Mouse (Mus musculus): Measurements from ENCODE around the gene Ctsa.
"Not testable (repeated sequence)": the region's sequence is repeated elsewhere in the genome, so short reads cannot be mapped to it uniquely, and the experiment has no call there.

Ctsa gene

GRCm38 (mm10) chr2:164845782-164846181, 13.1 kb downstream of the Ctsa start:
- no peak for DNase-seq (ENCODE audit: low read depth, low spot score)

GRCm38 (mm10) chr2:164850061-164850460, 17.4 kb downstream of the Ctsa start:
- DNase-seq (ENCODE audit: low read depth, low spot score) = no peak

GRCm38 (mm10) chr2:164855572-164855971, 22.9 kb downstream of the Ctsa start:
- DNase-seq (ENCODE audit: low read depth, low spot score) = not testable (repeated sequence)

DNA sequence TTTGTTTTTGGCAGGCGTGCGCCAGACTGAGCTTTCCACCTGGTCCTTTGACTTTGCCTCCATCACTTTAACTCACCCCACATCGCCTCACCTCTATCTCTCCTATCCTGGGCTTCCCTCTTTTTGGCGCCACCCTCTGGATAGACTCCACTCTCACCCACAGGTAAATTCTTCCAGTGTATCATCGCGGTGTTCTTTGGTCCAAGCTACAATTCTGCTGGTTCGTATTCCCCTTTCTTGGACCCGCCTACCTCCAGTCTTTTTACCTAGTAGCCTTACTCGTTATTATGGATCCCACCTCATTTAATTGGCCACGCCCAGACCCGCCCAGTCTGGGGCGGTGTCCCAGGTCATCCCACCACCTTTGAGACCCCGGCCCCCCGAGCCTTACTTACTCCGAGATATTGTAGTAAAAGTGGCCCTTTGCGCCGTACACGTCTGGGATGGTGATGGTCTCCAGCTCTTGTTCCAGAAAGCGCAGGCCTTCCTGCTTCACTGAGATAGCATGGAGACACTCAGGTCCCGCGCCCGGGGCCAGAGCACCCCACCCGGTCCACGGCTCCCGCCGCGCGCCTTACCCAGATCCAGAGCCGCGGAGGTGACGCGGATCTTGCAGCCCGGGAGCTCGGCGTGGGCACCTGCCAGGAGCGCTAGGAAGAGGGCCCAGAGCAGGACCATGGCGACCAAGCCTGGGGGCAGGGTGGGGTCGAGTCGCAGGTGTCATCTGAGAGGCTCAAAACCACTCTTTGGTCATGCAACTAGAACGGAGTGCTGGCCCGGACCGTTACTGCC, 23.8 kb downstream of the Ctsa start:
- no peak for DNase-seq (ENCODE audit: low read depth, low spot score)

DNA sequence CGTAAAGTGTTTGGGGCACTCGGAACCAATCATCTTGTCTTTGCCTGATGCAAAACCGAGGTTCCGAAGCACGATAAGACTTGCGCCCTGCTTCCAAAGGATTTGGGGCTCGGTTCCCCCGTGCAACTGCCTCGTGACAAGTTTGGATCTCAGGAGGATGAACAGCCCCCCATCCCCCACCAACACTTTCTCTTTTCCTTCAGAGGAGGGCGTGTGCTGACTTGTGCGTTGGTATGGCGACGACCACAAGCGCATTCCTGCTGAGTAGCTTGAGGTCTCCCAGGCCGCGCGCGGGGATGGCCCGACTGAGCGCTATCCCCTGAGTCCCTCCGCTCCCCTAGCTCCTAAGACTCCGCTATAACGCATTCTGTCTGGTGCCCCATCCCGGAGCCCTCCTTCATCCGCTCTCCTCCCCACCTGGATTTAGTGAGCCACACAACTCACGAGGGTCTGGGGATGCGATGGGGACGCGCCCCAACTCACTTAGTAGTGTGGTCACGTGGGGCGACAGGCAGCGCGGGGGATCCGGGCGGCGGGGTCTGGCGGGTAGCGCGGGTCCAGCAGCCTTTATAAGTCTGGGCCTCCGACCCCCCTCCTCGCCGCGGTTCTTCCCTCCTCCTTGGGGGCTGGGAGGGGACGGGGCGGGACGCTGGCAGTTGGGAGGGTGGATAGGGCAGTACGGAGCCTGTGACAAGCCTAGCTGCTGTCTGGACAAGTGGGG, 24.6 kb downstream of the Ctsa start, which contains the start of gene Pltp:
Gene Pltp (minus strand): TSS at position 611 of the 721 bp plus-strand sequence.
- DNase-seq (ENCODE audit: low read depth, low spot score) = no peak

GRCm38 (mm10) chr2:164857842-164858553, 25.3 kb downstream of the Ctsa start:
- DNase-seq (ENCODE audit: low read depth, low spot score) = no peak

DNA sequence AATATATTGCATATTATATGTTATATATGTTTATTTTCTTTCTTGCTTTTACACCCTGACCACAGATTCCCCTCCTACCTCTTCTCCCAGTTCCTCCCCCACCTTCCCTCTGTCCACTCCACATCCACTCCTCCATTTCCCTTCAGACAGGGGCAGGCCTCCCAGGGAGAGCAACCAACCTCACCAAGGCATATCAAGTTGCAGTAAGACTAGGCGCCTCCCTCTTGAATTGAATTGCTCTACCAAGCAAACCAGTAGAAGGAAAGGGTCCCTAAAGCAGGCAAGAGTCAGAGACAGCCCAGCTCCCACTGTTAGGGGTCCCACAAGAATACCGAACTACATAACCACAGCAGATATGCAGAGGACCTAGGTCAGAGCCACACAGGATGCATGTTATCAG, 26.5 kb downstream of the Ctsa start:
- no peak for DNase-seq (ENCODE audit: low read depth, low spot score)

DNA sequence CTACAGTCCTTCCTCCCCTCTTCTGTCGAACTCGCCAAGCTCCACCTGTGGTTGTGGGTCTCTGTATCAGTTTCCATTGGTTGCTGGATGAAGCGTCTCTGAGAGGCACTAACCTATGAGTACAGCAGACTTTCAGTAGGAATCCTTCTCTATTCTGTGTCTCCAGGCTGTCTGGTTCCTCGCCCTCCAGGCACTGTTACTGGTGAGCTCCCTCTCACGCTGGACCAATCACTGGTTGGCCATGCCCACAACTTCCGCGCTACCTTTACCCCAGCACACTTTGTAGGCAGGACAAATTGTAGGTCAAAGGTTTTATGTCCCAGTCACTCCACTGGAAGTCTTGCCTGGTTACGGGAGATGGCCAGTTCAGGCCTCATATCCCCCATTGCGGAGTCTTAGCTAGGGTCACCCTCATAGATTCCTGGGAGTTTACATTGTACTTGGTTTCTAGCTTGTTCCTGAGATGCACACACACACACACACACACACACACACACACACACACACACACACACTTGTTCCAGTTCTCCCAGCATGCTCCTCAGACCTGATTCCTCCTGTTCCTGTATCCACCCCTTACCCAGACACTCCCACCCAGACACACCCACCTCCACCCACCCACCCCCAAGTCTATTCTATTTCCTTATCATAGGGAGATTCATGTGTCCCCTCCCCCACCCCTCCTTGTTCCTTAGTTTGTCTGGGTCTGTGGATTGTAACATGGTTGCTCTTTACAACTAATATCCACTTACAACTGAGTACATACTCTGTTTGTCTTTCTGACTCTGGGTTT, 27.2 kb downstream of the Ctsa start:
- no peak for DNase-seq (ENCODE audit: low read depth, low spot score)

- DNase-seq (ENCODE audit: low read depth, low spot score) = no peak
Measured at GRCm38 (mm10) chr2:164861094-164861493, 28.4 kb downstream of the Ctsa start.

- DNase-seq (ENCODE audit: low read depth, low spot score) = peak; percentile 64
Measured at GRCm38 (mm10) chr2:164862179-164862861, 29.6 kb downstream of the Ctsa start.

GRCm38 (mm10) chr2:164863411-164863810, 30.7 kb downstream of the Ctsa start:
- not testable (repeated sequence) for DNase-seq (ENCODE audit: low read depth, low spot score)

- DNase-seq (ENCODE audit: low read depth, low spot score) = no peak
Measured at GRCm38 (mm10) chr2:164864593-164864992, 31.9 kb downstream of the Ctsa start.

DNA sequence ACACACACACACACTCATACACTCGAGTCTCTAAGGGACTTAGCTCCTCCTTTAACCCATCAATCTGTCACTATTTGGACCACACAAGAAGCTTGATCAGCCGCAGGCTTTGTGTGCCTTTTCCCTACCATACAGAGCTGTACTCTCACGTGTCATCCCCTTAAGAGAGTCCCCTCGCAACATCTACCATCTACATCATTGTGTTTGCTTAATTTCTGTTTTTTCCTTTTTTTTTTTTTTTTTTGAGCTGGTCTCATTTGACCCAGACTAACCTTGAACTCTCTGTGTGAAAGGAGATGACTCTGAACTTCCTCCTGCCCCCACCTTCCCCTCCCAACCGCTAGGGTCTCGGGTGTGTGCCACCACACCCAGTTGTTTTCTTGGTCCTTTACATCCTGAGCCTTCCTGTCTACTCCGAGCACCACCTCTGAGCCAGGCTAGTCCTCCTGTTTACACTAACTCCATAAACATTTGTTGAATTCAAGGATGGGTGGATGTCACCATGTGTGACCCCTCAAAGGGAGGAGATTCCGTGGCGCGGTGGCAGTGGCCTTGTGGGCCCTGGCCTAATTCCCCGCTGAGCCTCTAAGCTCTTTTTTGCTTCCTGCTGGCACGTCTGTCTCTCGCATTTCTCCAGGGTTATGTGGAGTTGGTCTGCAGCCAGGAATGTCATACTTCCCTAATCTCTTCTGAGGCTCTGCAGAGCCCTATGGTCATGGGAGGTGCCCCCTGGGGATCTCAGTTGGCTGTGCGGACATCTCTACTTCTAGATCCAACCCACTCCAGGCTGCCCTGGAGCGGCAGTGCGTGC, 34.3 kb downstream of the Ctsa start:
- no peak for DNase-seq (ENCODE audit: low read depth, low spot score)

DNA sequence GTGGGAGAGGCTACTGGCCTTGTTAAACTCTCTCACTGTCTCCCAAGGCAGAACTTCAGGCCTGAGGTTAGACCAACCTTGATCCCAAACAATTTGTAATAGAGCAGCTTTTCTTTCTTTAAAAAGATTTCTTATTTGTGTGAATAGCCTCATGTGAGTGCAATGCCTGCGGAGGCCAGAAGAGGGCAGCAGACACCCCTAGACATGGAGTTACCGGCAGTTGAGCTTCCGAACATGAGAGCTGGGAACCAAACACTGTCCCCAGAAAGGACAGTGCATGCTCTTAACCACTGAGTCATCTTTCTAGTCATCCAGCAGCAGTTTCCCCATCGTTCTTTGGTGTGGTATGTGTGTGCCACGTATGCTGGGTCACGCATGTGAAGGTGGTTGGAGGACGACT, 34.9 kb downstream of the Ctsa start:
- no peak for DNase-seq (ENCODE audit: low read depth, low spot score)

GRCm38 (mm10) chr2:164868491-164868890, 35.8 kb downstream of the Ctsa start:
- DNase-seq (ENCODE audit: low read depth, low spot score) = no peak

GRCm38 (mm10) chr2:164871602-164872303, 39.1 kb downstream of the Ctsa start:
- no peak for DNase-seq (ENCODE audit: low read depth, low spot score)

- no peak for DNase-seq (ENCODE audit: low read depth, low spot score)
Measured at GRCm38 (mm10) chr2:164873621-164874020, 40.9 kb downstream of the Ctsa start.

DNA sequence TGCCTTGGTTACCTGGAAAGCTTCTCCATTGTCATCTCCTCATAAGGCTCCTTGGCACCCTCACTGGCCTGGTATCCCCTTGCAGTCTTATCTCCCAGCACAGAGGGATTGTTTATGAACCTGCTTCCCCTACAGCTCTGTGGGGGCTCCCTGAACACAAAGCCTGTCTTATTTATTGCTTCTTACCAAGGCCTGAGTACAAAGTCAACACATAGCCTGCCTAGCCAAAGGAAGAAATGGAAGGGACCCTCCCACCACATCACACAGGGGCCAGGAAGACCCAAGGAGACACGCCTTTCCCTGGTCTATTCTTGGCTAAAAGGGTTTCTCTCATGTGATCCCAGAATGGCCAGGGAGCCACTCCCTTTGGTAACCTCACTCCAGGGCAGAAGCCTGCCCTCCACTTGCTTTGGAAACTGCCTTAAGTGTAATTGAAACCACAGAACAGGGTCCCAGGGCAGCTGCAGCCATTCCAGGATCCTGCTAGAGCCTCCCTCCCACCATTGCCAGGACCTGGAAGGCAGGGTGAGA, 41.6 kb downstream of the Ctsa start:
- DNase-seq (ENCODE audit: low read depth, low spot score) = peak; percentile 60

- DNase-seq (ENCODE audit: low read depth, low spot score) = not testable (repeated sequence)
Measured at GRCm38 (mm10) chr2:164875648-164876047, 43.0 kb downstream of the Ctsa start.

Measured in skeletal muscle tissue, adult 2 months (tissue).